Mouse (Mus musculus) right cerebral cortex, adult 2 months (tissue): ENCODE results near the gene Olfr1349.
"Not testable (repeated sequence)": the region's sequence is repeated elsewhere in the genome, so short reads cannot be mapped to it uniquely, and the experiment has no call there.

Source experiments
- DNase-seq, 2 experiments: peaks; one replicate each; pipeline ENCODE4 v3.0.0; 2021 to 2022; ENCODE audit warnings: low spot score in 2 of 2

Olfr1349 gene

DNA sequence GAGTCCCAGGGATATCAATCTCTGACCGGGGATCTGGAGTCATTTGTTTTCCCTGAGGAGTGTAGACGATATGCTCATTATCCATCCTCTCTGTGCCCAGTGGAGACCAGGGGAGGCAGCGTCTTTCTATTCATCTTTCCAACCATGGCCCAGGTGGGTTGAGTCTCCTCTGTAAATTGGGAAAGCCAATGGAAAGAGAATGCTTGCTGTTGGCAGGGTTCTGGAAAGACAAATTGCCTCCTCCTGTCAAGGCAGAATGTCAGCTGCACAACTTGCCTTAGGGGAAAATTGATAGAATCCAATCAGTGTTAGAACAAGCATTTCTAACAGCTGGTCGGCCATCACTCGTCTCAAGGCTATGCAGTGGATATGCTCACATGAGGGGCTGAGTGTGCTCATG lies at the start of gene Olfr1349:
Olfr1349 (minus strand) TSS at position 101 of the 400 bp plus-strand sequence.
- no peak for DNase-seq

GRCm38 (mm10) chr7:6564541-6564940 lies 41.8 kb upstream of the Olfr1349 start, which contains the start of gene Olfr1350:
Gene Olfr1350 (plus strand): TSS chr7:6564841.
- DNase-seq, result no peak

DNA sequence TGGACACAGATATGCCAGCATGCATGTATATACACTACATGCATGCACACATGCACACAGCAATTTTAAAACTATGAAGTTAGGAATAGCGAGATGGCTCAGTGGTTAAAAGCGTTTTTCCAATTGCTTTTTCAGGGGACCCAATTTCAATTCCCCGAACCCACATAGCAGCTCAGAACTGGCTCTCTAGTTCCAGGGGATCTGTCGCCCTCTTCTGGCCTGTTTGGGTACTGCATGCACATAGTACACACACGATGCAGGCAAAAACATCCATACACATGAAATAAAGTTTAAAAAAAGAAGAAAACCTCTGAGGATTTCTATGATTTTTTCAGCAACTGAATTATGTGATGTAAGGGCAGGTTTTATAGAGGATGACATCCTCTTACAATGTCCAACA lies 3.4 kb upstream of the Olfr1349 start:
- no peak for DNase-seq

DNA sequence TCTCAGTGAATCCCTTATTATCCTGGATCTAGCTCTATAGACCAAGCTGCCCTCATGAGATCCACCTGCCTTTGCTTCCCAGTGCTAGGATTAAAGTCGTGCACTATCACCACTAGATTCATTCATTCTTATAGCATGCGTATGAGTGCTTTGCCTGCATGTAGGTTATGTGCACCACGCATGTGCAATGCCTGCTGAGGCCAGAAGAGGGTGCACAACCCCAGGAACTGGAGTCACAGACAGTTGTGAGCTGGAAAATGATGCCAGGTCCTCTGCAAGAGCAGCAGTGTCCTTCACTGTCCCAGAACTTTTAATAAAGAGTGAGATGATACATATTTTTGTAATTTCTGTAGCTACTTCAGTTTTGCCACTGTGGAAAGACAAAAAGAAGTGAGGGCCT lies 2.3 kb upstream of the Olfr1349 start:
- DNase-seq, result no peak

GRCm38 (mm10) chr7:6521666-6522065 lies 1.1 kb downstream of the Olfr1349 start:
- no peak for DNase-seq

DNA sequence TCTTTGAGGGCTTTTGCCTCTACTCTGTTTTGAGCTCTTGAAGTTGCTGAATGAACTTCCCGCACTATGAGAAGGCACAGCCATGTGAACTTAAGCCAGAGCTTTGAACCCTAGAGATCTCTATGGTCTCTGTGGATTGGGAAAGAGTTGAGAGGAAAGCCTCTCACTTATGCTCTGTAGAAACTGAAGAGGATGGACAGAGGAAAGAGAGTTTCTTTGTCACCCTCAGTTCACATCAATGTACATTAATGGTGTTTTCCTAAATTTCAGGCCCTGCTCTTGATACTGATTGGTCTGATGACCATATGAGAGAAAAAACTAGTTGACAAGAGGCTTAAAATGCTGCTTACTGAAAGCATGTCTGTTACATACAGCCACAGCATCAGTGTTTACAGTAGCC lies 14.1 kb downstream of the Olfr1349 start, which contains the start of gene Olfr1348:
Olfr1348 (minus strand) TSS at position 101 of the 400 bp plus-strand sequence.
- no peak for DNase-seq

GRCm38 (mm10) chr7:6499655-6500054 lies 23.1 kb downstream of the Olfr1349 start, which contains the start of gene Olfr1347:
Gene Olfr1347 (minus strand): TSS chr7:6499755.
- DNase-seq, result no peak

DNA sequence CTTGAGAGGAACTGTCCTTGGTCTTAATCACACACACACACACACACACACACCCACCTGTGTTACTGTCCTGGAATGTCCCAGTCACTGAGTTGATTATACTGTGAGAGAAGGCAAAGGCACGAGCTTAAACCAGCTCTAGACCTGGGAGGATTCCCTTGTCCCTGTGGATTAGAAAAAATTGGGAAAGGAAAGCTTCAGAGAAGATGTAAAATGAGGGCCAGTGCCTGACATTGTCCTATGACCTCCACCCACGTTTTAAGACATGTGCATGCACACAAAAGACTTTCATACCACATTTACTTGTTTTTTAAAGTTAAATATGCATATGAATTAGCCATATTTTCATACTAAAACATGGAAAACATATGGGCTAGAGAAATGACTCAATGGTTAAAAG lies 35.9 kb downstream of the Olfr1349 start, which contains the start of gene Olfr5:
Olfr5 (minus strand) TSS at position 101 of the 400 bp plus-strand sequence.
- no peak for DNase-seq

DNA sequence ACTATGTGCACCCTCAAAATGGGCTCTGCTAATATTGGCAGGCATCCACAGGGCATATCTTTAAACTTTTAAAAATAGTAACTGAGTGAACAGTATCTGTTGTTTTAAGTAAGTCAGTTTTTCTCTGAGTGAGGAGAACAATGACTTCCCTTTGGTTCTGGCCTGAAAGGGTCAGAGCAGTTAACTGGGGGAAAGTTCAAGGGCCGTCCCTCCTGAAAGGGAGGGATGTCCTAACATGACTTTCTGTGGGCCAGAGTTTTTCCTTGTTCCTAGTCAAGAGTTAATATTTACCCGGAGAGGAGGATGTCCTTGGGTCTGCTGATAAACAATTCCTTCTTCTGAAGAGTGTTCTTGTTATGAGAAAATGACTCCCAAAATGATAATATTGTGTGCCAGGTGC lies 45.1 kb downstream of the Olfr1349 start:
- not testable (repeated sequence) for DNase-seq

DNA sequence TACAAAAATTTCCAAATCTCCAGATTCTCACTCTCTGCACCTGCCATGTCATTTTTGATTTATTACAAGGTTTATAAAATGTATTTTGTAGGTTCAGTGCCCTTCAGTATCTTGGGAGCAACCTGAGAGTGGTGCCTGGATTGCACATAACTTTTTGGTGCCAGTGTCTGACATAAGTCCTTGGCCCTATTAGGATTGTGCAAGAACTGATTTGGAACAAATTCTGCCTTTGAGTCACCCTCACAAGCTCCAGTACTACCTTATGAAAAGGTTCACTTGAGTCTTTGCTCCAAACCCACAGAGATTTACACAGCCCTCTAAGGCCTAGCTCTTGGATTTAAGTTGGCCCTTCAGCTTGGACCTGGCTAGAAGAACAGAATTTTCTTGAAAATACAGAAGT lies 55.8 kb downstream of the Olfr1349 start, which contains the start of gene Olfr1346:
Olfr1346 (plus strand) TSS at position 151 of the 400 bp plus-strand sequence.
- DNase-seq, result no peak
